Mouse (Mus musculus) liver, embryonic 11.5 days (tissue): ENCODE measurements at regions not wholly inside any gene's neighbourhood (a gene's known extent, or its start where the extent isn't known, plus 50 kb on each side); places are given as distances from the start of the nearest gene placed in this dataset.
A peak's percentile ranks its signal among the peaks of the same experiment; 100 is the strongest.

Source experiments
- ATAC-seq: fragments of 200-750 bp; cut with Nextera tagmentation; replicated peaks from 2 replicates; pipeline ENCODE4 v1.8.0; 2017; ENCODE audit warnings: moderate number of reproducible peaks, mild to moderate bottlenecking, moderate TSS enrichment, moderate library complexity; ENCODE audit not compliant: low FRiP score
- DNase-seq: peaks from one replicate; pipeline ENCODE4 v3.0.0-alpha.2; 2017; ENCODE audit warnings: low spot score
- H3K27ac ChIP-seq: fragments of 300-500 bp; sonication (generic); 2 replicates; pipeline ENCODE4 v1.5.1; 2014; ENCODE audit warnings: mild to moderate bottlenecking, low read depth, low read length, control low read depth
- H3K27me3 ChIP-seq: fragments of 300-500 bp; sonication (generic); replicated peaks from 2 replicates; pipeline ENCODE4 v1.6.1; 2014; ENCODE audit warnings: low read length, mixed read lengths; ENCODE audit not compliant: control insufficient read depth, insufficient read depth
- H3K36me3 ChIP-seq: fragments of 300-500 bp; sonication (generic); 2 replicates; pipeline ENCODE4 v1.6.1; 2014; ENCODE audit warnings: mild to moderate bottlenecking, low read length, moderate library complexity, mixed read lengths; ENCODE audit not compliant: control insufficient read depth, insufficient read depth
- H3K4me1 ChIP-seq: fragments of 300-500 bp; sonication (generic); replicated peaks from 2 replicates; pipeline ENCODE4 v1.6.1; 2014; ENCODE audit warnings: low read length, mixed read lengths; ENCODE audit not compliant: control insufficient read depth, insufficient read depth
- H3K4me2 ChIP-seq: fragments of 300-500 bp; sonication (generic); 2 replicates; pipeline ENCODE4 v1.6.1; 2014; ENCODE audit warnings: mild to moderate bottlenecking, control low read depth, moderate library complexity
- H3K4me3 ChIP-seq: fragments of 300-500 bp; sonication (generic); 2 replicates; pipeline ENCODE4 v1.5.1; 2014; ENCODE audit warnings: low read depth, low read length, control low read depth
- H3K9ac ChIP-seq: fragments of 300-500 bp; sonication (generic); 2 replicates; pipeline ENCODE4 v1.6.1; 2014; ENCODE audit warnings: low read depth, low read length, control low read depth
- H3K9me3 ChIP-seq: fragments of 300-500 bp; sonication (generic); 2 replicates; pipeline ENCODE4 v1.6.1; 2016; ENCODE audit warnings: low read length, inconsistent platforms, mixed read lengths; ENCODE audit not compliant: control insufficient read depth
- WGBS: fragments of 180-500 bp; shearing (Covaris S2); extraction: QIAGEN DNeasy Blood & Tissue Kit; methylation state at CpG from one replicate; pipeline ENCODE4 v1.1.7; 2014; 5-methylcytosine and 5-hydroxymethylcytosine counted together

- Histone ChIP-seq H3K4me2 (no peak overlapping the region), H3K27ac (no peak overlapping the region), H3K4me1 (no peaks in the 10 kb centered on the region), H3K9me3 (no peaks in the 10 kb centered on the region), H3K36me3 (no peaks in the 10 kb centered on the region), H3K4me3 (no peak overlapping the region), H3K27me3 (no peaks in the 10 kb centered on the region), H3K9ac (no peak overlapping the region)
- no peak for ATAC-seq
- WGBS: 80% methylated on average over 6 of the region's 6 CpGs
- no peak for DNase-seq
Measured at GRCm38 (mm10) chr6:135501791-135502190, 139.4 kb downstream of the Emp1 start.

- no peak overlapping the region for H3K4me3 ChIP-seq
- DNase-seq: no peak
Measured at GRCm38 (mm10) chr6:135502405-135502804, 140.1 kb downstream of the Emp1 start.

GRCm38 (mm10) chr6:135518710-135519437, 156.5 kb downstream of the Emp1 start:
- Histone ChIP-seq H3K9ac (no peak overlapping the region), H3K4me1 (no peaks in the 10 kb centered on the region), H3K9me3 (no peaks in the 10 kb centered on the region), H3K27ac (no peak overlapping the region), H3K4me2 (no peak overlapping the region), H3K36me3 (no peaks in the 10 kb centered on the region), H3K27me3 (no peaks in the 10 kb centered on the region; the same call in 1 of the 2 replicates), H3K4me3 (no peak overlapping the region)
- DNase-seq (no peak), ATAC-seq (no peak)
- 75% methylated on average over 4 of the region's 4 CpGs for WGBS

More at GRCm38 (mm10) chr6:135502405-135502804, 140.1 kb downstream of the Emp1 start:
- no peaks in the 10 kb centered on the region for H3K9me3 ChIP-seq
- H3K4me1 ChIP-seq: no peaks in the 10 kb centered on the region
- ATAC-seq: no peak
- H3K27ac ChIP-seq: no peak overlapping the region
- no peaks in the 10 kb centered on the region for H3K36me3 ChIP-seq
- no peak overlapping the region for H3K9ac ChIP-seq
- H3K4me2 ChIP-seq: no peak overlapping the region
- 63% methylated on average over 8 of the region's 8 CpGs for WGBS
- no peaks in the 10 kb centered on the region for H3K27me3 ChIP-seq

- H3K4me3 ChIP-seq: no peak overlapping the region
- H3K4me2 ChIP-seq: no peak overlapping the region
- DNase-seq (no peak), ATAC-seq (no peak)
- H3K27ac ChIP-seq: no peak overlapping the region
- no peaks in the 10 kb centered on the region for H3K9me3 ChIP-seq
- H3K36me3 ChIP-seq: no peaks in the 10 kb centered on the region
- no peaks in the 10 kb centered on the region; the same call in 1 of the 2 replicates for H3K27me3 ChIP-seq
- no peaks in the 10 kb centered on the region for H3K4me1 ChIP-seq
- no peak overlapping the region for H3K9ac ChIP-seq
- WGBS: 81% methylated on average over 2 of the region's 2 CpGs
Measured at GRCm38 (mm10) chr6:135519438-135519803, 157.1 kb downstream of the Emp1 start.

- no peaks in the 10 kb centered on the region; the same call in 1 of the 2 replicates for H3K27me3 ChIP-seq
- no peak overlapping the region for H3K9ac ChIP-seq
- DNase-seq (no peak), ATAC-seq (no peak)
- WGBS: 60% methylated on average over 2 of the region's 2 CpGs
- no peak overlapping the region for H3K4me2 ChIP-seq
- no peaks in the 10 kb centered on the region for H3K36me3 ChIP-seq
- H3K9me3 ChIP-seq: no peaks in the 10 kb centered on the region
- H3K4me1 ChIP-seq: no peaks in the 10 kb centered on the region
- H3K4me3 ChIP-seq: no peak overlapping the region
- no peak overlapping the region for H3K27ac ChIP-seq
Measured at GRCm38 (mm10) chr6:135520868-135521267, 158.5 kb downstream of the Emp1 start.

GRCm38 (mm10) chr6:135524886-135525285, 162.5 kb downstream of the Emp1 start:
- no peak for ATAC-seq
- Histone ChIP-seq H3K9me3 (no peaks in the 10 kb centered on the region), H3K4me3 (no peak overlapping the region), H3K4me1 (no peaks in the 10 kb centered on the region), H3K27me3 (no peaks in the 10 kb centered on the region; the same call in 1 of the 2 replicates), H3K4me2 (no peak overlapping the region), H3K27ac (no peak overlapping the region), H3K9ac (no peak overlapping the region), H3K36me3 (no peaks in the 10 kb centered on the region)
- WGBS: 63% methylated on average over 5 of the region's 5 CpGs
- DNase-seq: no peak

- Histone ChIP-seq H3K27ac (no peak overlapping the region), H3K4me3 (no peak overlapping the region), H3K9ac (no peak overlapping the region), H3K4me2 (no peak overlapping the region), H3K9me3 (no peaks in the 10 kb centered on the region), H3K36me3 (no peaks in the 10 kb centered on the region), H3K27me3 (no peaks in the 10 kb centered on the region; the same call in 1 of the 2 replicates), H3K4me1 (no peaks in the 10 kb centered on the region)
- 50% methylated on average over 5 of the region's 5 CpGs for WGBS
- DNase-seq (peak; percentile 34), ATAC-seq (no peak)
Measured at GRCm38 (mm10) chr6:135525841-135526327, 163.5 kb downstream of the Emp1 start.

- ATAC-seq: no peak
Measured at GRCm38 (mm10) chr6:135526460-135527160, 164.3 kb downstream of the Emp1 start.

More at GRCm38 (mm10) chr6:135526460-135527160, 164.3 kb downstream of the Emp1 start:
- Histone ChIP-seq H3K36me3 (no peaks in the 10 kb centered on the region), H3K27ac (no peak overlapping the region), H3K4me3 (no peak overlapping the region), H3K27me3 (no peaks in the 10 kb centered on the region; the same call in 1 of the 2 replicates), H3K9me3 (no peaks in the 10 kb centered on the region), H3K9ac (no peak overlapping the region), H3K4me1 (no peaks in the 10 kb centered on the region), H3K4me2 (no peak overlapping the region)
- DNase-seq: no peak
- 84% methylated on average over 24 of the region's 24 CpGs for WGBS
